Mouse (Mus musculus) heart, adult 9 months (tissue): Measurements from ENCODE around the gene Nexn.

Source experiments
- DNase-seq, 2 experiments: peaks; one replicate each; pipeline ENCODE4 v3.0.0; 2022; ENCODE audit warnings: low spot score in 2 of 2

The Nexn gene

DNA sequence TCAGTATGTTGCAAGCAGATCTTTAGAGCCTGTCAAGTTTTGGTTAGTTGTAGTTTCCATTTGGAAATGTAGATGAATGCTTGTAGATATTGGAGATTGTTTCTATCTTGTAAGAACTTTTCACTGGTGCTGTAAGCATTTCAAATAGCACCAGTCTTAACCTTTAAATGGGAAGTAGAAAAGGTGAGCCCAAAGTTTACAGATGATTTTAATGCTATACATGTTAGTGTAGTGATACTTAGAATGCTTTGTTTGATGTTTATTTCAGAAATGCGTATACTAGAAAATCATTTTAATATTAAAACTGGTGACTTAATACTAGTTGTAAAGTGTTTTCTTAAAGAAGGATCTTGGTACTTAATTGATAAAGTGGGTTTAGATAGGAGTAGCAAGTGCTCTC, 30.3 kb downstream of the Nexn start:
- DNase-seq, result no peak

DNA sequence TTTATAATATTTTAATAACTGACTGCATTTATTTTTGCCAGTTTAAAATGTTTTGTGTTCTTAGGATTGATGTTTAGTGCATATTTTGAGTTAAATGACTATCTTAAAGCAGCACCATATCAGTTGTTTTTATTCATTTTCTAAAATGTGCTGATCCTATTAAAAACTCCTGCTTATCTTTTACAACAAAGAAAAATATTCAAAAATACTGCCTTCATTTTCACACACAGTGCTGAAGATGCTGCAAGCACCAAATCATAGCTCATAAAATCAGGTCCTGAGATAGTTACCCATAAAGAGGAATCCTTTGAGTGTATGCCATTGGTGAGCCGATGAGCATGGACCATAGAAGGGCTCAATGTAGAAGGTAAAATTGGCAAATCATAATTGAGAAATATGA, 30.9 kb downstream of the Nexn start:
- no peak for DNase-seq

DNA sequence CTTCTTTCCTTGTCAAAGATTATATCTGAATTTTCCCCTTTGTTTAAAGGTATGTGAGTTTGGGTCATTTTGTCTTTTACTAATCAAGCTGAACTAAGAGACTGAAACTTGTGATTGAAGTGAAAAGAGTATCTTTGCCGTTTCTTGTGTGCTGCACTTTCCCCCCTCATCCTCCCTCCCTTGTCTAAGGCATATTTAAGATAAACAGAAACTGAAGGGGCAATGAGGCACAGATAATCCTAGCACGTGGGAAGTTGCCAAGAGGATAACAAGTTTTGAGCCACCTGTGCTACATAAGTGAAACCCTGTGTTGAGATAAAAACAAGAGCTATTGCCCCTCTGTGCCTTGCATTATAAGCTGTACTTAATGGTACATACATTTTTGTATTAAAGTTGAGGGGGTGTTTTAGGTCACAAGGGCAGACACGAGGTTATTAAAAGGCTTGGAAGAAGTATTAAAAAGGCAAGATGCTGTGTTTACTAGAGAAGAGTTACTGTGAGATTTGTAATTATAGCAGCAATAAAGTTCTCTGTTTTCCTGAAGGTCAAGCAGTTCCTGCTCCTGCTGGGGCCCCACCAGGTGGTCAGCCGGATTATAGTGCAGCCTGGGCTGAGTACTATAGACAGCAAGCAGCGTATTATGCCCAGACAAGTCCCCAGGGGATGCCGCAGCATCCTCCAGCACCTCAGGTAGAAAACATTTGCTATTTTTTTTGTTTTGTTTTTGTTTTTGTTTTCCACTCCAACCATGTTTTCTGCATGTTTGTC, 34.6 kb downstream of the Nexn start:
- no peak for DNase-seq

DNA sequence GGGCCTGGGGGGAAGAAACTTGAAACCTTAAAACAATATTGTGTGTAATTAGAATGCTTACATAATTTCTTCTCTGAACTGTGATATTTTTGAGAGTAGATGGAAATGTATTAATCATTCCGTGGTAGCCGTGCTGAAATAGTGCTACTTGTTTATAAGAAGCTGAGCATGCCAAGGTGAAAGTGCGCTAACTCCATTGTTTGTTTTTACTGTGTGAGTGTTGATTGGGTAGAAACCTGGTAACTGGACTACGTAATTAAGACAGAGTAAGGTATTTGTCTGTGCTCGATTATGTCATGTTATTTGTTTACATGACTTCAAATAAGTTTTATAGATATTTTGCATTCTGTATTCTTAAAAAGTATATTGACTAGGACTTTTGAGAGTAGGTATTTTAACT, 36.9 kb downstream of the Nexn start:
- DNase-seq, result no peak

DNA sequence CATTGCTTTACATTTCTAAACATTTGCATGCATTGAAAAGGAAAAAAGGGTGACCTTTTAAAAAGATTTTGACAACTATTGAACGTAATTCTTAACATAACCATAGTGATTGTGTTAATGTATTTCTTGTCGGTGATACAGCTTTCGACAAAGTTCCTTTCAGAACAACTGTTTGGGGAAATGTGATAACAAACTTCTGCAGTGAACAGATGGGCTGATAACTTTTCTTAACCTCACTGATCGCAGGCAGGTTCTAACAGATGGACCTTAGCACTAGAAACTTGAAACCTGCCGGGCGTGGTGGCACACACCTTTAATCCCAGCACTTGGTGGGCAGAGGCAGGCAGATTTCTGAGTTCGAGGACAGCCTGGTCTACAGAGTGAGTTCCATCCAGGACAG, 37.3 kb downstream of the Nexn start:
- DNase-seq, result no peak

DNA sequence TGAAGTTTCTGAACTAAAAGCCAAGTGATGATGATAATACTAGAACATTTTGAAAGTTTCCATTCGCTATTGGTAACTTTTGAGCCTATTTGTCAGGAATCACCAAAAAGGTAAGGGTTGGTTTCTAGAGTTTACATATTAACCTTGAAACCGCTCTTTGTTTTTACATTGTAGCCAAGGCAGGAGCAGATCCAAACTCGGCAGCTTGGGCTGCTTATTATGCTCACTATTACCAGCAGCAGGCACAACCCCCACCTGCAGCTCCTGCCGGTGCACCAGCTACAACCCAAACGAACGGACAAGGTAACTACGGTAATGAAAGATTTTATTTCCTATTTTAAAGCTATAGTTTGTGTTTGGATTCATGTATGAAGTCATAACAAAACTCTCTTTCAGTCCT, 40.2 kb downstream of the Nexn start:
- no peak for DNase-seq

DNA sequence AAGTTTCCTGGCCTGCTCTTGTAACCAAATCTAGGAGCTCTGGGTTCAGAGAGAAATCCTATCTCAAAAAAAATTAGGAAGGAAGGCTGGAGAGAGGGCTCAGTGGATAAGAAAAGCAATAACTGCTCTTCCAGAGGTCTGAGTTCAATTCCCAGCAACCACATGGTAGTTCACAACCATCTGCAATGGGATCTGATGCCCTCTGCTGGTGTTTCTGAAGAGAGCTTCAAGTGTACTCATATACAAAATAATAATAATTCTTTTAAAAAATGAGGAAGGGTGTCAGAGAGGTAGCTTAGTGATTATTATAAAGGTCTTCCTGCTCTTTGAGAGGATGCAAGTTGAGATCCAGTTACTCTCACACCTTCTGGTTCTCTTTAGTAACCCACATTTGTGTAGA, 41.2 kb downstream of the Nexn start:
- no peak for DNase-seq

DNA sequence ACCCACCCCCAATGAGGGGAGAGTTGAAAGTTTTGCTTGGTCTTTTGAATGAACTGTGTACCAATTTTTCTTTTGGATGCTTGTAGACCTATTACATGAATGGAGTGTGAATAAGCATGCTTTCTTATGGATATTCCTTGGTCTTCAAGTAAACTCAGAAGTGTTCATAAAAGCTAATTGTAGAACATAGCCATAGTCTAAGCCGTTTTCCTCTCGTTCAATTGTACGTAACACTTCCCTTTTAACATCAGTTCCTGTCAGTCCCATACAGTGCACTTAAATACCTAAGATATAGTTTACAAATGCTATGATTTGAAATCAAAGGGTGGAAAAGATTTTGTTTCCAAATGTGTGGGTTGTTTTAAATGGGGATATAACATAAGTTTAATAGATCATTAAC, 52.7 kb downstream of the Nexn start:
- no peak for DNase-seq

DNA sequence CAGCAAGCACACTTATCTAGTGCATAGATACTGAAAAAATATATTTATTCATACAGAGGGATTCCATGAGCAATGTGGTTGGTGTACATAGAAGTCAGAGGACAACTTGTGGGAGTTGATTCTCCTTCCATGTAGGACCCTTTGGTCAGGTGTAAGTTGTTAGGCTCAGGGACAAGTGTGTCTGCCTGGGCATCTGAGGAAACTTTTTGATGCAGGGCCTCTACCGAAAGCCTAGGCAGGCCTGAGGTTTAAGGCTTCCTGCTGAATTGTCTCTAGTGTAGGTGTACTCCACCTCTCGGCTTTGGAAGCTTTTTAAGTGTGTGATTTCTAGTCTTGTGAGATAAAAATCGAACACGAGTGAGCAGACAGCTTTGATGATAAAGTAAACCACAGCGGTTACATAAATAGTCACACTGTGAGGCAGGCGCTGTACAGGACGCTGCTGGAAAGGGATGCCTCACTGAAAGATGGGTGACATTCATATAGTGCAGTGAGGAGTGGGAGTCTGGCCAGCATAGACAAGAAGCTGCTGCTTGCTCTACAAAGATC, 54.3 kb downstream of the Nexn start:
- DNase-seq, result no peak

DNA sequence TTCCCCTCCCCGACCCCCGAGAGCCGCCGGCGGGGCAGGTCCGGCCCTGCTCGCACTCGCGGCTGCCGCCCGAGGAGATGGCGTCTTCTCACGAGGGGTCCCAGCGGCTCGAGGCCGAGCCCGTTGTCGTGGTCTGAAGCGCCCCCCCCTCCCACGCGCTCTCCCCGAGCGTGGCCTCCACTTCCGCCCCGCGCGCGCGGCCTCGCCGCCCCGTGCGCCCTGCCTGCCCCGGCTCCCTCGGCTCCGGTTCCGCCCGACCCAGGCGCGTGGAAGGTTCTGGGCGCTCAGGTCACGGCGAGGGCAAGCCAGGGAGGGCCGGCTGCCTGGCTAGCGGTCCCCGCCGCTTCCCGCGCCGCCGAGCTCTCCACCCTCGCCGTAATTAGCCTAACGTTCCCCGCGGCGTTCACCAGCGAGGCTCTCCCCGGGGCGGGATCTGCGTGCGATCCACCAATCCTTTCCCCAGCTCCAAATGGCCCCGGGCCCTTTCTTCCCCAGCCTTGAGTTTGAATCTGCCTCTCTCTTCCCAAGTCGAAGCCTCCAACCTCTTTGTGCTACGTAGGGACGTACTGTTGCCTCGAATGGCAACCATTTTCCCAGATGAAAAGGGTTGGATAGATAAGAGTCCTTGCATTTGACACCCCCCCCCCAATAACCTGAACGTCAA, 55.3 kb downstream of the Nexn start:
- DNase-seq, result peak; percentile 47 to 70

DNA sequence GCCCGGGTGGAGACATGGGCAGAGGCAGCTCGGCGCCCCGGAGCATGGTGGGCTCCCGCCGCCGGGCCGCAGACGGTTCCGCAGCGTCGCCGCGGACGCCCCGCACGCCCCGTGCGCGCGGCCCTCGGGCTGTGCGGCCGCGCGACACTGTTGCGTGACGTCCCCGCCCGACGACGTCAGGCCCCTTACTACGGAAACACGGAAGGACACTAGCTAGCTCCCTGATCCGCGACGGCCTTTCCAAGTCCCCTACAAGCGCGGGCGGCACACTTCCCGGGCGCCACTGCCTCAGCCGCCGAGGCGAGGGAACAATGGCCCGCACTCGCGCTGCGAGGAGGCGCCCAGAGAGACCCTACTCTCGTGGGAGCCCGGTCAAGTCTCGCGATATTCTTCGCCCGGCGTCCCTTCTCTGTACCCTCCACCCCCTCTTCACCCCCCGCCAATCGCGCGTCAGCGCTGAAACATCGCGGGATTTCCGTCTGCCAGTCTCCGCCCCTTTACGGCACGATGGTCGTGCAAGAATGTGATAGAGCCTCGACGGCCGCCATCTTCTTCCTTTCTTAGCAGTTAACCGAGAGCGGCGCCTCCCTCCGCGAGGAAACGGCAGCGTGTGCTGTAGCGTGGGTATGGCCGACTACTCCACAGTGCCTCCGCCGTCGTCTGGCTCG, 56.0 kb downstream of the Nexn start, which contains the start of the genes Dnajb4 and Fubp1:
Gene Dnajb4 (minus strand): TSS at position 336 of the 668 bp plus-strand sequence.
Gene Fubp1 (plus strand): TSS at position 456 of the 668 bp plus-strand sequence.
- peak; percentile 99 to 100 for DNase-seq

DNA sequence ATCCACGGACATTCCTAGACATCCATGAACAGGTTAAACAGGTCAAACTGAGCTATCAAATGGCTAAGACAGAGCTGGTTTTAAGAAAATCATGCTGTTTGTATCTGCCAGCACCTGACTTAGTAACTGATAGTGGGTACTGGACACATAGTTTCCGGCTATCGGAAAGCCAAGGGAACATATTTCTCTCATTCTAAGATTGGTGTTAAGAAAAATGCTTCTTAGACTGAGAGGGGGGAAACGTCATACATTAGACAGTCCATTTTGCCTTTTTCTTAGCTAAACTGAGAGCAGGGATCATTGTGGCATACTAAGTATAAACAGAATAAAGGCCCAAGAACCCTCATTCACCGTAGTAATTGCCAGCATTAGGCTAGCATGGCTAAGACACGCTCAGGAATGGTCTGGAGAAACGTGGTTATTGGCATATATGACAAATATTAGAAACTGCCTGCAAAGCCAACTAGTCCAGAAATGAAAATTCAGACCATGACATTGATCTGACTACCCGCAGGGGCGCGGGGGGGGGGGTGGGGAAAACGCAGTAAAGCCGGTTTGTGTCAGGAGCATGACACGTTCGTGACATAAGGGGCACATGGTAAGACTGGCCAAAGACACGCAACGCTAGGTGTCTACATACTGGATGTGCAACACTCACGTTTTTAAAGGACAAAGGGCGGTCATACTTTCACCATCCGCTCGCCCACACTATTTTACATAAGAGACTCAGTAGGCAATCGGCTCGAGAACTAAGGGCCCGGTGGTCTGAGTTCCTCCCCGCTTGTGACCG, 56.8 kb downstream of the Nexn start:
- DNase-seq, result peak in 1 of 2 experiments; percentile 56

DNA sequence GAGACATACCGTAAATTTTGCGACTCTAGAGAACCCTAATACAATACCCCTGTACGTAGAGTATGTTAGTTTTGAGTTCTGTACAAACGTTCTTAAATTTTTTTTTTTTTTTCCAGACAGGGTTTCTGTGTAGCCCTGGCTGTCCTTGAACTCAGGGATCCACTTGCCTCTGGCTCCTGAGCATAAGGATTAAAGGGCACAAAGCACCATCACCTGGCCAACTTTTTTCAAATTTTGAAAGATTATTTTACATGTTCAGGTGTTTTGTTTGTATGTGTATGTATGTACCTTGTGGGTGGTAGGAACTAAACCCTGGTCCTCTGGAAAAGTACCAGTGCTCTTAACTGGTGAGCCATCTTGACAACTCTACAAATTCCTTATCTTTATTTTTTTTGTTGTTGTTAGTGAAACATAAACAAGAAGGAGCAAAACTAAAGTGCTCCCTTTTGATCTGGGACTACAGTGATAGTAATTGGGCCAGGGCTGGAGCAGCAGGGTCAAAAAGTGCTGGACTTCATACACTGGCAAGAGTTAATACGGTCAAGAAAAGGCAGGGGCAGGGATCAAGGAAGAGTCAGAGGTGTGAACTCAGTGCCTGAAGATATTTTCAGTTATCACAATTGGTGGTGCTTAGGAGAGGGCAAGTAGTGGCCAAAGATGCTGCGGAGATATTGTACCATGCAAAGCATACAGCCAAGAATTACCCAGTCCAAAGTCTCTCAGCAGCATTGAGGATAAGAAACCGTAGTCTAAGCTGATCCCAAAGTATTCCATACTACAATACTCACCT, 57.9 kb downstream of the Nexn start:
- no peak for DNase-seq

DNA sequence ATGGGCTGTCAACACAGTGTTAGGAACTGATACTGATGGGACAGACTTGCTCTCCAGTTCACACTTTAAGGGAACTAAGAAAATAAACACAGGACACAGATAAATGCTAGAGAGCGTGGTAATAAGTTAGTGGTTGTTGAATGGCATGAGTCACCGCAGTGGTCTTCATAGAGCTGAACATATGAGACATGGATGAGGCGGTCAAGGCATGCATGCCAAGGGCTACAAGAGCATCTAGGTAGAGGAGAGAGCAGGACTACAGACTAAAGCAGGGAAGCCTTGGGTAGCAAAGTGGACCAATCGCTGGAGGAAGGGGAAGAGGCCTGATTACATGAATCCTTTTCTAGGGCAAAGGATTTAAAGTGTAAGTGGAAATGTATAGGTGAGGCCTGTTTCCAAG, 59.0 kb downstream of the Nexn start:
- no peak for DNase-seq

DNA sequence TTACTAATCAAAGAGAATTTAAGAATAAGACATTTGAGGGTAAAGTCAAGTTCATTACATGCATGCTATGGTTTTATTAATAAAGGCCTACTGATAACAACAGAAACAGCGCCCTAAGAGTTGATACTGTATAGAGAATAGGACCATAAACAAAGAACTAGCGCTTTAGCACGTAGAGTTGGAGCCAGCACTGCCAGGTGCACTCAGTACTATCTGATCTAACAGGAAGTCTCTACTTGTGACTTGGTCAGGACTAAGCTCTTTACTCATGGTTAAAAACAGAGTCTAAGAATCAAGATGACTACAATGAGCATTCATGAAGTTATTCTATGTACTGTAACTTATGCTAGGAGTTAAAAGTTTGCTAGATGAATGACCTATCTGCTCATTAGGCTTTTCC, 61.6 kb downstream of the Nexn start:
- DNase-seq, result no peak

DNA sequence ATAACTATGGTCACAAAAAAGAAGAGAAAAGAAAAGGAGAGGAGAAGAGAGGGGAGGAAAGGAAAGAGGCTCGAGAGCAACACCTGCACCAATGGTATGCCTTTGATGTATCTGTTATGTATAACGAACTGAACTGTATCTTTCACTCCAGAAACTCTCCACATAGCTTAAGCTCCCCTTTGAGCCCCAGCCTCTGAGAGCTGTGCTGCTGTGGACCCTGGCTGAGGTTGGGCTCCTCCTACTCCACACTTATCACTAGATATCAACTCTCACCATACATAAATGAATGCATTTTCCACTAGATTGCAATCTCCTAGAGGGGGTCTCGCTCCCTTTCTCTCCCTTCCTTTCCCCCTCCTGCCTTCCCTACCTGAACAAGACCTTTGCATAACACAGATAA, 62.2 kb downstream of the Nexn start:
- DNase-seq, result no peak

DNA sequence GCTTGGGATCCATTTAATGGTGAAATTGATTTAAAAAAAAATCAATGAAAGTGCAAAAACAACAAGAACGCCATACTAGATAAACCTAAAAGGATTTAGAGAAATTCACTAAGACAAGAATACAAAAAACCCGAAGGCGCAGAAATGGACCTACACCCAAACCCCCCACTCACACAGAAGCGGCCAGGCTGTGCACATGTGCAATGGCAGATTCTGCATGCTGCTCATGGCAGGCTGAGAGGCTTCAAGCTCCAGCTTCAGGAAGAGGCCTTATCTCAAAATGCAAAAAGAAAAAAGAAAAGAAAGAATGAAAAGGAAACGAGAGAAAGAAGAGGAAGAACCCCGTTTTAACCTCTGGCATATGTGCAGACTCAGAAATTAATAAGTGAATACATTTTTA, 62.7 kb downstream of the Nexn start:
- DNase-seq, result no peak

DNA sequence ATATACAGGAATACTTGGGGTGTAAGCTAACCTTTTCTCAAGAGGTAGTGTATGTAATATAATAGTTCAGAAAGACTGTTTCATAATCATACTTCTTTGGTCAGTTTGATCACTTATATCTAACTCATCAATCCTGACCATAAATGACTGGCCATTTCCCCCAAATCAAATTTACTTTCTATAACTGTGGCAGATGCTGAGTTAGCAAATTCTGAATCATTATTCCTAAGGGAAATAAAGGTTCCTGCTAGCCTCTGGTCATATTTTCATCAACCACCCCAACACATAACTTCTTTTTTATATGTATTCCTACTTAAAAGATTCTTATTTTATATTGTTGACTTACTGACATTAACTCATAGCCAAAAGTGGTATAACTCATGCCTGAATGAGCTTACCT, 63.2 kb downstream of the Nexn start:
- DNase-seq, result no peak

DNA sequence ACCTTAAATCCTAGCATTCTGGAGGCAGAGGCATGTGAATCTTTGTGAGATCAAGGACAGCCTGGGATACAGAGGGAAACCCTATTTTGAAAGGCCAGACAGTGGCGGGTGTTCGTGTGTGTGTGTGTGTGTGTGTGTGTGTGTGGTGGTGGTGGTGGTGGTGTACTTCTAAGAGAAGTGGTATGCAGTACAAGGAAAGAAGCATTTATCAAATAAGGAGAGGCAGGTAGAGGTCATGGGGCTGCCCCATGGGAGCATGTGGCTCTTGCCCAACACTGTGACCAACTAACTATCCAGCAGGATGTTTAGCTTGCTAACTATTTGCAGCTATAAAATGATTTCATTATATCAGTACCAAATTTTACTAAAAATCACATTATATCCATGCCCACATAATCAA, 64.5 kb downstream of the Nexn start:
- DNase-seq, result no peak

DNA sequence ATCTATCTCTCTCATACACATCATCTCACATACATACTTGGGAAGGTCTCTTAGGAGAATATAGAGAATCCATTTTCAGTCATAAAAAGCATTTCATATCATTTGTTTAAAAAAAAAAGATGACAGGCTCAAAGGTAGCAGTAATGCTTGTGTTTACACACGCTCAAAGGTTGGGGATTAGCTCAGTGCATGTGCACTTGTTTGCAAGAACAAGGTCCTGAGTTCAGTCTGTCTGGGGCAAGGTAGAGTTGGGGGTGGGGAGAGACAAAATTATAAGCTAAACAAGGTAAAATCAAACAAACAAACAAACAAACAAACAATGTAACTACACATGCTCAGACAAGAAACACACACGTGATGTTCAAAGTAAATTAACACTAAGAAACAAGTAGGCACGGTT, 65.0 kb downstream of the Nexn start:
- no peak for DNase-seq

DNA sequence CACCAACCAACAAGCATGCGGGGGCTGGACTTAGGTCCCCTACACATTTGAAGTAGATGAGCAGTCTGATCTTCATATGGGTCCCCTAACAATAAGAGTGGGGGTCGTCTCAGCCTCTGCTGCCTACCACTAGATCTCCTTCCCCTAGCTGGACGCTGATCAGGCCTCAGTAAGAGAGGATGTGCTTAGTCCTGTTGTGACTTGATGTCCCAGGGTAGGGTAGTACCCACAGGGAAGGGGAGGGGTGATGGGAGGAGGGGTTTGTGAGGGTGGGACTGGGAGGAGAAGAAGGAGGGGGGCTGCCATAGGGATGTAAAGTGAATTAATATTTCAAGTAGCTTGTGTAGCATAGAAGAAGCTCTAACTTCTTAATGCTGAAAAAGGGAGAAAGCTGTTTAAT, 67.0 kb downstream of the Nexn start:
- no peak for DNase-seq
